Mouse (Mus musculus): Measurements from ENCODE around the gene Stk24.
A peak's percentile ranks its signal among the peaks of the same experiment; 100 is the strongest.

DNA sequence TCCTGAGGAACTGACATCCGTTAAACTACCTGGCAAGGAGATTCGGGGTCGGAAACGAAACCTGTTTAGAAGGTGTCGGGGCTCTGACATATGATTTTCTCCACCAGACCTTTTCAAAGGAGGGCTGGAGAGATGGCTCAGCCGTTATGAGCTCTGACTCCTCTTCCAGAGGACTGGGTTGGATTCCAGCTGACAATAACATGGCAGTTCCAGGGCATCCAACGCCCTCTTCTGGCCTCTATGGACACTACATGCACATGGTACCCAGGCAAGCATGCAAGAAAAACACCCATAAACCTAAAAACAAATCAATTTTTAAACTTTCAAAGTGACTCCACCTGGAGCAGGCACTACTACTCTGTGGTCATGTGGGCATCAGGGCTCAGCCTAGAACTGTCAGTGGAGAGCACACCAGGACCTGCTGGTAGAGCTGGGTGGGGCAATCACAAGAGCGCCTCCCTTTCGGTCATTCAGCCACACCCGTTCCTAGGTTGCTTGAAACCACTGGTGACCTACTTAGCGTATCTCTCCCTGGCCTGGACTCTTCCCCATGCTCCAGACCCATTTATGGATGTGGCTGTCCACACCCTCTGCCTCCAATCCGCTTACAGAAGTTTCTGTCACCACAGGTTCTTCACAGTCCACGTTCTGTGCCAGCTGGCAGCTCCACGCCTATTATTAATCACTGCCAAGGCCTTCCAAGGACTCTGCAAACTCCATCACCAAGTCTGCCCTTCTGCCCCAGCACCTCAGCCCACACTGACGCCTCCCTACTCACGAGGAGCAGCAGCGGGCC lies 18.3 kb downstream of the Stk24 start:
- TF ChIP-seq CTCF (IDR thresholded peaks at IDR 0.05; ENCODE audit: low read depth) (peak; percentile 58), EP300 (optimal IDR thresholded peaks at IDR 0.05) (no peak)

Data from stomach, postnatal 0 days (tissue).